Mouse (Mus musculus): ENCODE data around the gene Ccdc88a.

DNA sequence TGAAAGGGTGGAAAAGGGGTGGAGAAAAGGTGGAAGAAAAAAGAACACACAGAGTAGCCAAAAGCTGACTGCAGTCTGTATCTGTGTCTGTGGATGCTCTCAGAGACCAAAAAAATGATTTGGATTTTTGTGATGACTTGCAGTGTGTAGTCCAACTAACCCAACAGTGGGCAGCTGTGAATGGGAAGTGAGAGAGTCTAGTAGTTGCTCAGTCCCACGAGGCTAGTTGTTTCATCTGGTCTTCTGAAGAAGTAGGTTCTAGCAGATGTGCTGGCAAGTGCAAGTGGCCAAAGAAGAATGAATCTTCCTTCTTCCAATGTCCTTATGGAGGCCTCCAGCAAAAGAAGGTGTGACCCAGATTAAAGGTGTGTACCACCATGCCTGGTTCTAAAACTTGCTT is 10.5 kb downstream of the Ccdc88a start:
- no peak for TF ChIP-seq CTCF (conservative IDR thresholded peaks at IDR 0.05; ENCODE audit: low read length)
- TF ChIP-seq NANOG (IDR thresholded peaks at IDR 0.05; ENCODE audit: borderline replicate concordance, low read length), result no peak
